Mouse (Mus musculus) lung, adult 2 months (tissue): ENCODE data around the gene Ruvbl1. TPM values are rescaled to one million over a fixed set of nuclear protein-coding genes. Genes with fewer than 3 reads are reported as not detected.

Source experiments
- DNase-seq: peaks from one replicate; pipeline ENCODE4 v3.0.0; 2022
- H3K4me1 ChIP-seq: fragments of 200-500 bp; 2 replicates; pipeline ENCODE4 v1.6.1; 2011; ENCODE audit warnings: low read length; ENCODE audit not compliant: control insufficient read depth, insufficient read depth
- H3K4me3 ChIP-seq: fragments of 200-500 bp; replicated peaks from 2 replicates; pipeline ENCODE3; 2011; ENCODE audit warnings: low read depth, mild to moderate bottlenecking, control low read depth, low read length; ENCODE audit errors: extremely low read depth
- CTCF ChIP-seq: fragments of 200-500 bp; IDR thresholded peaks from 2 replicates; pipeline ENCODE4 v1.5.1; 2011; ENCODE audit warnings: mild to moderate bottlenecking, low read length, control low read depth; ENCODE audit not compliant: insufficient read depth
- POLR2A ChIP-seq: fragments of 200-500 bp; IDR thresholded peaks from 2 replicates; pipeline ENCODE4 v1.6.1; 2011; ENCODE audit warnings: low read depth, mild to moderate bottlenecking, control low read depth, low read length, borderline replicate concordance; ENCODE audit errors: extremely low read depth
- WGBS: fragments of 180-500 bp; shearing (Covaris S2); methylation state at CpG from one replicate; pipeline ENCODE4 v1.1.7; 2018; 5-methylcytosine and 5-hydroxymethylcytosine counted together
- polyA plus RNA-seq: library from polyadenylated mRNA; depleted of rRNA; stranded (reverse); fragments of >200 nt; gene quantifications from 2 replicates; pipeline ENCODE4 v1.2.3, GENCODE M21; 2012; rRNA removed

Gene Ruvbl1
- 18.2 and 22.4 TPM in 2 replicates for polyA plus RNA-seq

DNA sequence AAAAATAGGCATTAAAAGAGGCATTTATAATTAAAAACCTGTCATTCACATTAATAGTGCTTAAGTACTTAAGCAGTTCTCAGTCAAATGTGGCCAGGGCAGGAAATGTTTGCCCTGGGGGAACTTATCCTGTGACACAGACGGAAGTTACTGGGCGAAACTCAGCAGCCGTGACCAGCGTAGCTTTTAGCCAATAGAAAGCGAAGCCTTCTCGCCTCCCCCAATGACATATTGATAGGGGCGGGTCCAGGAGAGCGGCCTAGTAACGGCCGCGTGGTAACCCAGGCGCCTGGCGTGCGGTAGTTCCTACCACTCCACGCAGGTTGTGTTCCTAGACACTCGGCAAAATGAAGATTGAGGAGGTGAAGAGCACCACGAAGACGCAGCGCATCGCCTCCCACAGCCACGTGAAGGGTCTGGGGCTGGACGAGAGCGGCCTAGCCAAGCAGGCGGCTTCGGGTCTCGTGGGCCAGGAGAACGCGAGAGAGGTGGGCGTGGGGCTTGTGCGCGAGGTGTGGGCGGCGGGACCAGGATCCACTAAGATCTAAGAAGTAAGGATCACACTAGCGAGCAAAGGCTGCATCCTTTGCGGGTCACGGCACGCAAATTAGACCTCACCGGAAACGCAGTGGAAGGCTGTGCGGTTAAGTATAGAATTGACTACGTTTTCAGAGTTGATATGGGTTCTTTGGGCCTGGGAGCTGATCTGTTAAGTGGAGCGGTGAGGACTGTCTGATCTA lies at the start of gene Ruvbl1:
TSS of gene Ruvbl1 (plus strand) at position 229 of the 740 bp plus-strand sequence.
- Histone ChIP-seq H3K4me3 (peak within 1 kb of the TSS; percentile 74), H3K4me1 (peaks cover 4% of the 10 kb centered on the region; the same call in 1 of the 2 replicates)
- no peak for TF ChIP-seq CTCF
- TF ChIP-seq POLR2A = peak; percentile 45; the same call in 1 of the 2 replicates
- under 1% methylated on average over 42 of the region's 42 CpGs for WGBS
- peak; percentile 88 for DNase-seq

DNA sequence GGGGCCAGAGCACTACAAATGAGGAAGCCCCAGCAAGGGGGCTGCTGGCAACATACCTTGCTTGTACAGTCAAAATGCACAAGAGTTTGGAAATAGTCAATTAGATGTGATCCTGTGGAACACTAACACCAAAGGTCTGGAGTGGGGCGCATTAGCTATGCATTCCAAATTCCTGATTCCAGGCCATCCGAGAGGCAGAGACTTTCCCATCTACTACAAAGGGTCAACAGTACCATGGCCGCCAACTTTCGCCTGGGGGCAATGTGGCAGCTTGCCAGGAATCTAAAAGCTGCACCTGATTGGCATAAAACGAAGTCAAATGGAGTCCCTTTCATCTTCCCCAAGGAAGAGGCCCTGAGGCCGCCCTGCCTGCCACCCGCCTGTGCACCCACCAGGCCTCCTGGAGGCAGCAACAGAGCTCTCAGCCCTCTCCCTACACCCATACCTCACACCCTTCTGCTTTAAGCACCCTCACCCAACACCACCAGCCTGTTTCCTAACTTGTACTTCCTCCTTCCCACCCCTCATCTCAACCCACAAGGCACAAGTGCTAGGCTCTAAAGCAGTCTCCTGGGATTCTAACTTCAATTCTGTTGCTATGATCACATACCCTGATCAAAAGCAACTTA lies 49.0 kb upstream of the Ruvbl1 start:
- no peaks in the 10 kb centered on the region for H3K4me1 ChIP-seq
- no peak for DNase-seq
- no peak overlapping the region for H3K4me3 ChIP-seq
- TF ChIP-seq CTCF = no peak
- no peak for TF ChIP-seq POLR2A
- WGBS = 73% methylated on average over 7 of the region's 7 CpGs

DNA sequence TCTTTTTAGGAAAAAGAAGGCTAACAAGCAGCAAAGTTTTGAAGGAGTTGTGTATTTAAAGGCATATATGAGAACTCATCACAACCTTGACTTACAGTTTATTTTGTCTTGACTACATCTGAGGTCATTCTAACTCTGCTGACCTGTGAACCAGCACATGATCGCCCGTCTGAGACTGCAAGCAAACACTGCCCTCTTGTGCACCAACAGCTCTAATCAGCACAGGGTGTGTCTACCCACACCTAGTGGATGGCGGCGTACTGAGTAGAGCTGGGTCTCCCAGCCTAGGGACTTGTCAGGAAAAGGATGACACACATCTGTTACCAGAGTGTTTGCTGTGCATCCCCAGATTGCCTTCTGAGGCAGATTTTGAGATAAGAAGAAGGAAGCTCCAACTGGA lies 34.0 kb upstream of the Ruvbl1 start:
- Histone ChIP-seq H3K4me1 (no peaks in the 10 kb centered on the region), H3K4me3 (no peak overlapping the region)
- peak; percentile 22 for DNase-seq
- TF ChIP-seq CTCF (peak; percentile 85), POLR2A (no peak)
- WGBS = 20% methylated on average over 4 of the region's 4 CpGs

DNA sequence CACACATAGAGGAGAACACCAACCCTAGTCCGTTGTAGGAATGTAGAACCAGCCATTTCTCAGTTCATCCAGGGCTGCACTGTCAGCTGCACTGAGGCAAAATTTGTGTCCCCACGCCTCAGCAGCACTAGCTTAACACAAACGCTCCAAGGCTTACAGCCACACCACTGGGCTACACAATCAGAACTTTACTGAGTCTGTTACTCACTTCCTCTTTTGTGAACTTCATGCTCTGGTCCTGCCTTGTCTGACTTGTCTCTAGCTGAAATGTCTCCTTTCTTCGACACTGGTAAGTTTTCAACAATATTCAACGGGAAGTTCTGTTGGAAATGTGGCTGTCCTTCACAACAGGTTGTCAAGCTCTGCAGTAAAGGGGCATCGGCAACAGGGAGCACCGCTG lies 29.6 kb upstream of the Ruvbl1 start:
- WGBS = 76% methylated on average over 7 of the region's 7 CpGs
- no peak overlapping the region for H3K4me3 ChIP-seq
- TF ChIP-seq CTCF (no peak), POLR2A (no peak)
- no peaks in the 10 kb centered on the region for H3K4me1 ChIP-seq
- DNase-seq = no peak

DNA sequence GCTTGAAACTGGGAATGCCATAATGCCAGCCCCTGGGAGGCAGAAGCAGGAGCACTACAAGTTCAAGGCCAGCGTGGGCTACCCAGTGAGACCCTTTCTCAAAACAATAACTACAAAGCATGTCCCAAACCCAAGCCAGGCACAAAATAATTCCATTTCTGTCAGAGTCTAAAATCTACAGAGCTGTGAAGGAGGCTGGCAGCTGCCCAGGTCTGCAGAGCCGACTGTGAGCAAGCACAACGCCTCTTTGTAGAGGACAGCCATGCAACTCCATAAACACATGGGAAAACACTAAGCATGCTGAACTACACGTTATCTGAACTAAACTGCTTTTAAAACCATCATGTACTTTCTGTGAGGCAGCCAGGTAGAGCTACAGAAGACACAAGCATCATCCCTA lies 26.2 kb upstream of the Ruvbl1 start:
- WGBS = 77% methylated on average over 4 of the region's 4 CpGs

DNA sequence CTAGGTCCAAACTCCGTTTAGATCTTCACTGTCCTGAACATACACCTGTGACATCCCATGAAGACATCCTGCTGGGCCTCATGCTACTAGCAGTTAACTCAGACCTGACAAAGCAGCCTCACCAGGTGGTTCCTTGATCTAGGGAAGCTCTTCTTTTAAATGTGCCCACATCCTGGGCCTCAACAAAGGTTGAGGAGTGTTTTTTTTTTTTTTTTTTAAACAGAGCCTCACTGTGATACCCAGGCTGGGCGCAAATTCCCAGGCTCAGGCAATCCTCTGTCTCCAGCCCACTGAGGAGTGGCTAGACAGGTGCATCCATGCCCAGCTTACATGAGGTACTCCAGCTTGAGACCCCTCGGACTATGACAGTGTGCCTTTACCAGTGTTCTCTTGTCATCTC lies 22.7 kb upstream of the Ruvbl1 start:
- no peak for TF ChIP-seq POLR2A
- TF ChIP-seq CTCF = no peak
- 85% methylated on average over 3 of the region's 3 CpGs for WGBS
- Histone ChIP-seq H3K4me1 (no peaks in the 10 kb centered on the region), H3K4me3 (no peak overlapping the region)
- DNase-seq = no peak

More for the DNA sequence above, 26.2 kb upstream of the Ruvbl1 start:
- TF ChIP-seq CTCF (no peak), POLR2A (no peak)
- Histone ChIP-seq H3K4me1 (no peaks in the 10 kb centered on the region), H3K4me3 (no peak overlapping the region)
- DNase-seq = no peak

DNA sequence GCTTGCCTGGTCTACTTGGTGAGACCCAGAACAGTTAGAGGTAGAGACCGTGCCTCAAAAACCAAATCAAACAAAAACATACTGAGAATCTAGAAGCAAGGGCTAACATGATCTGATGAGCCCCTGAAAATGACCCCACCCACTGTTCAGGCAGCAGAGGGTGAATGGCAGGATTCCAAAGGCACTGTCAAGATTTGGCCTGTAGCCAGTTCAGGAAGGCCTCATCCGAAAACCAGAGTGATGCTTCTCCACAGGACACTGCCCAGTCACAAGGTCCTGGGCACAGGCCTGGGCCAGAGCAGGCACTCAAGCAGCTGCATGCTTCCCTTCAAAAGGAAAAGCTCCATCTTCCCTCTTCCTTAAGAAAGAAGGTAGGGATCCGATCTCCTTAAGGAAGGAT lies 21.8 kb upstream of the Ruvbl1 start:
- TF ChIP-seq CTCF (no peak), POLR2A (no peak)
- WGBS = 59% methylated on average over 3 of the region's 3 CpGs
- no peak for DNase-seq
- no peaks in the 10 kb centered on the region for H3K4me1 ChIP-seq
- no peak overlapping the region for H3K4me3 ChIP-seq

DNA sequence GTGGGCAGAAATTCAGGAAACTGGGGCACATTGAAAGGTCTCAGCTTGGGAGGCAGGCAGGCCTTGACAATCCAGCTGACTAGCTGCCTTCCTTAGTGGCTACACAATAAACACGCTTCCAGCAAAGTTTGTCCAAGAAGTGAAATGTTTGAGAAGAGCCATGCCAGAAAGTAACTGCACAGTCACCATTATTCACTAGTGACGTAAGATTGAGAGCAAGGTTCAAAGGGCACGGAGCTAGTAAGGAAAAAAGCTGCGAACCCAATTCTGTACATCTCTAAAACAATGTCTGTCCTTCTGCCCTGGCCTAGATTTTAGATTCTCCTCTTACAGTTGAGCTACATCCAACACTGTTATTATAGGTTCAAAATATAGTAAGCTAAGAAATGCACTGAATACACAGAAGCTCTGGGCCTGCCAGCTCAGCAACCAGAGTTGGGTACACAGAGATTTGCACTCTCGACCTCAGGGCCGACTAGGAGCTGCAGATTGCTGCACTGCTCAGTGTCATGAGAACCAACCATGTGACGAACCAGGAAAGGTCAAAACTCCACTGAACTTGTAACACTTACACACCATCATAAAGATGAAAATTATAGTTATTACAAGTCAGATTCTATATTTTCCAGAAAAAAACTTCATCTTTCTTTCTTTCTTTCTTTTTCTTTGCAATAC lies 21.0 kb upstream of the Ruvbl1 start:
- Histone ChIP-seq H3K4me1 (no peaks in the 10 kb centered on the region), H3K4me3 (no peak overlapping the region)
- WGBS = 81% methylated on average over 7 of the region's 7 CpGs
- no peak for TF ChIP-seq CTCF
- no peak for TF ChIP-seq POLR2A
- no peak for DNase-seq

DNA sequence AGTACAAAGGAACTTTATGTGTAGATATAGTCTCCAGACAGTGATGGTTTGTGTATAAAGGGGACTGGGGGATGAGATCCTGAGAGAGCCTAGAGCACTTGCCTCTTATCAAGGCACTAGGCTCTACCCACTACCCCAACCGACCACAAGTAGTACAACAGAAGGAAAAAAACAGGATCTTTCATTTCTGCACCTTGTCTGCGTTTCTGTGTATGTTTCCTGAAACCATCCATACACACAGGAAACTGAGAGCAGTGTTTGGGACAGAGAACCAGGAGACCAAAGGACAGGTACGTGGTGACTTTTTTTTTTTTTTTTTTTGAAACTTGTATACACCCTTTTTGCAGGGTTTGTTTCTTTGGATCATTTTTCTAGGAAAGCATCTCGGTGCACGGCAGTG lies 19.5 kb upstream of the Ruvbl1 start:
- Histone ChIP-seq H3K4me1 (no peaks in the 10 kb centered on the region), H3K4me3 (peak overlapping the region; percentile 77)
- no peak for DNase-seq
- WGBS = 9% methylated on average over 5 of the region's 5 CpGs
- TF ChIP-seq CTCF (no peak), POLR2A (no peak)
